Mouse (Mus musculus) induced T-regulatory cell, adult 2 months (primary cell): ENCODE measurements around the gene Myh6.

Experiments used
- DNase-seq: peaks from one replicate; pipeline ENCODE4 v3.0.0-alpha.2; 2012; ENCODE audit warnings: low read depth

Gene Myh6

DNA sequence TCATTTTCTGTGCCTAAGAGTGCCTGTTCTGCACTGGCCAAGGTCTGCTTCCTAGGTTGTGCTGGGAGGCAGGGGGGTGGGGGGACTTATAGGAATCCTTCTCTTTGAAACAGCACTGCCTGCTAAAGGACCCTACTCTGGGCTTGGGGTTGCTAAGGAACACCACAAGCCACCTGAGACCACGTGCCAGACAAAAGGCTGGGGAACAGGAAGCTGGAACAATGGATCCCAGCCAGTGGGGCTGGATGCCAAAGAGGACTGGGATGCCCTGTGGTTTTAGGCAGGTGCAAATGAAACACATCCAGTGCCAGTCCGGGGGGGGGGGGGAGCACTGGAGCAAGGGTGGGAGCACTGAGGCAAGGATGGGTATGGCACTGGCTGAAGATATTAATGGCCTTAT is 36.3 kb downstream of the Myh6 start:
- no peak for DNase-seq

DNA sequence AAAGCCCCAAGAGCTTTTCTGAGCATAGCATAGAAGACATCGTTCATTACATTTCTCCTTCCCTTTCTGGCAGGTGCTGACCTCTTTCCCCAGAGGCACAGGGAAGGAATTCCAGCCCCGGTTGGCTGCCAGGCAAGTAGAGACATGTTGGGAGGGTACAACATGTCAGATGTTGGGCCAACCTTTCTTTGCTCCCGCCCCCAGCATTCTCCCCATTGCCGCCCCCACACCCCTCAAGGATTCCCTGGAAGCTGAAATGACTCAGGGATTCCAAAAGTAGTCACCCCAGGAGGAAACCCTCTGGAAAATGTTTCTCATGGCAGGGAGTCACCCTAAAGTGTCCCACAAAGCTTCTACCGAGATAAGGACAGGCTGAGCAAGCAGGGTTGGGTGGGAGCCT is 36.9 kb downstream of the Myh6 start:
- DNase-seq = no peak

DNA sequence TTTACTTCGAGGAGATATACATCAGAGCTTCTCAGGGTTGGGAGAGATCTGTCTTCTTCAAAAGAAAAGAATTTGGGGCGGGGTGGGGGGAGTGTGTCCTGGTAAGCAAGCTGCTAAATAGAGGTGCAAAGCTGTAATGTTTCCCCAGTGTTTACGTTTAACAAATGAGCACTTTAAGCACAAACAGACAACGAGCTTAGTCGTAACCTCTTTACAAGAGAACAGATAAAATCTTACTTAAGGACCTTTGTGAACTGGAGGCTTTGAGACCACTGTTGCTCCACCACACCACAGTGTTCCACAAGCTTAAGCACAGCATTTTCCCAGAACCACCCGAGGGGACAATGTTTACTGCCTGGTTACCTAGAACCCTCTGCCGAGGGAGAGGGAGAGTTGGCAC is 39.4 kb downstream of the Myh6 start:
- DNase-seq = no peak

DNA sequence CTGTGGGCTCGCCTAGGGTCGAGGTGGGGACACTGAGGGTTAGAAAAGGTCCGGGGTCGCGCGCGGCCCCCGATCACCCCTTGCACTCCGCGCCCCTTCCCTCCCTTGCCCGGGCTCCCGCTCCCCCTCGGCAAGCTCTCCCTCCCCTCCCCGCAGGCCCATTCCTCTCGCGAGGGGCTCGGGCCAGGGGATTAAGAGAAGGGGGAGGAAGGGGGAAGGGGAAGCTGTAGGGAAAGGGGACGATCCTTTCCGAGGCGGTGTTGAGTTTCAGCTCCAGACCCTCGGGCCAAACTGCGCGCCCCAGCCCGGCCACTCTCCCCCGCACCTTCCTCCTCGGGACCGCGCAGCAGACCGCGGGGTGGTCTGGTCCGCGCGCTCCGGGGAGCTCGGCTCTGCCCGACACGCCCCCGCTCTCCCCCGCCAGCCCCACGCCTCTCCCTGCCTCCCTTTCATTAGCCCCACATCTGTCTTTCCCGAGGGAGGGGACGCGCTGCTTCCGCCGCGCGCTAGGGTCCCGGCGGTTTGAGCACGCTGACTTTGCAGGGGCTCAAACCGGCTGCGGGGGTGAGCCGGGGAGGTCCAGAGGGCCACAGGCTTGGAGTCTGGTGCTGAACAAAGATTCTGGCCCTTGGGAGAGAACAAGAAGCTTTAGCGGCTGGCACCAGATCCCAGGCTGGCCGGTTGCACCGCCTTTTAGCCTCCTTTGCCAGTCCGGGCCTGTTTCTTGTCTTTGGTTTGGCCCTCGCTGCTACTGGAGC is 40.1 kb downstream of the Myh6 start:
- no peak for DNase-seq

DNA sequence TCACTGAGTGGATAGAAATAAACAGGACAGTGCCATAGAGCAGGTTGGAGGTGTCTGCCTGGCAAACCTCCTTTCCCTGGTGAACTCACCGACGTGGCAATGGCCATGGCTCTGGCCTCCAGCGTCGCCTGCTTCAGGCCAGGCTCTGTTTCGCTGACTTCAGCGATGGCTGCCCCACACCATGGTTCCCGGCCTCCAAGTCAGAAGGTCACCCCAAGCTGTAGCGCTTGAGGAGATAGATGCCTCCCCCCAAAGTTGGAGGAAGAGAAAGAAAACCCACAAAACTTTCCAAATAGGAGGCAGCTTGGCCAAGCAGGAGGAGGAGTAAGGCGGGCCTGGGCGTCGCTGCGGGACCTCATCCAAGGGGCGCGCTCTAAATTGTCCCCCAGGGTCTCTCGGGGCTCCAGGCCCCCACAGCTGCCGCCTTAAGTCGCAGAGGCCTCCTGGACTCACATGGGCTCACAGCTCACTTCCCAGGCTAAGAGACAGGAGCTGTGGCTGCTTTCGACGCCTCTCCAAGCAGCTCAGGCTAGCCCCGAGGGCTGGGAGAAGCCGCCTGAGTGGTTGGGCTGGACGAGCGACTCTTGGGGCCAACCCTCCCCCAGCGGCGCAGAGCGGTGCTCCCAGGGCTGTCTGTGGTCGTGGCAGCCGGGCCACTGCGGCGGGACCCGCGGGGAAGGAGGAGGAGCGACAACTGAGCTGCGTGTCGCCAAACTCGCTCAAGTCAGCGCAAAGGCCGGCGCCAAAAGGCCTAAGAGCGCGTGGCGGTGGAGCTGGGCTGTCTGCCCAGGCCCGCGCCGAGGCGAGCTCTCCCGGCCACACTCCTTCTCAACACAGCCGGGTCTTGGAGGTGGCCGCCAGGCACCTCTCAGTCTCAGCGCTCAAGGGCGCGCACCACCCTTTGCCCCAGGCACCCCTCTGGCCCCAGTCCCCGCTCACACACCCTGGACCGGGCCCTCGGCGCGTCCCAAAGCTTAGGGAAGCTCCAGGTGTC is 41.1 kb downstream of the Myh6 start, which contains the start of gene Efs:
Efs (minus strand) TSS at position 778 of the 994 bp plus-strand sequence.
- no peak for DNase-seq

DNA sequence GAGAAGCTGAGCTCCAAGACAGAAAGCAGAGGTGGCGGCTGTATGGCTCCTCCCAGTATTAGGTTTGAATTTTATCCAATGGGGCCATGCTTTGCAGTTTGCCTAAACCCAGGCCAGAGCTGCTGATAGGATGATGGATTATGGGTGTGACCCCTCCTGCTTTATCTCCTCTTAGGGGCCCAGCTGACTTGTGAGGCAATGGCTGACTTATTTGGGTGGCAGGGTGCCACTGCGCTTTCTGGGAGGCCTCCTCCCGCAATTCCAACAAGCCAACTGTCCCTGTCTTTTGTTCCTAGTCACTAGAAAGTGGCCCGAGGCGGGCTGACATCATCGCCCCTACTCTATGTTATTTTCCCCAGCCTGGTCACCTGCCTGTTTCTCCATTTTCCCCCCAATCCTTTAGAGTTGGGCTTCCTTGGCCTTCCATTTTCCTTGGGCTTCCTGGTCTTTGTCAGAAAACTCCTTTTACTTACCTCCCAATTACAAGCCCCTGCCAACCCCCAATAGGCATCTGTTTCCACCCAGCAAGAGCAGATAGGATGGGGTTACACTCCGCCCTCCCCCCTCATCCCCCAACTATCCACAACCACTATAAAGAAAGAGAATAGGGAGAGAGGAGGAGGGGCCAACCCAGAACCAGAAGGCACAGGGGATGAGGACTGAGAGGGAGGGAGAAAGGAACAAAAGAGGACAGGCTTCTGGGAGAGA is 41.9 kb downstream of the Myh6 start:
- no peak for DNase-seq

DNA sequence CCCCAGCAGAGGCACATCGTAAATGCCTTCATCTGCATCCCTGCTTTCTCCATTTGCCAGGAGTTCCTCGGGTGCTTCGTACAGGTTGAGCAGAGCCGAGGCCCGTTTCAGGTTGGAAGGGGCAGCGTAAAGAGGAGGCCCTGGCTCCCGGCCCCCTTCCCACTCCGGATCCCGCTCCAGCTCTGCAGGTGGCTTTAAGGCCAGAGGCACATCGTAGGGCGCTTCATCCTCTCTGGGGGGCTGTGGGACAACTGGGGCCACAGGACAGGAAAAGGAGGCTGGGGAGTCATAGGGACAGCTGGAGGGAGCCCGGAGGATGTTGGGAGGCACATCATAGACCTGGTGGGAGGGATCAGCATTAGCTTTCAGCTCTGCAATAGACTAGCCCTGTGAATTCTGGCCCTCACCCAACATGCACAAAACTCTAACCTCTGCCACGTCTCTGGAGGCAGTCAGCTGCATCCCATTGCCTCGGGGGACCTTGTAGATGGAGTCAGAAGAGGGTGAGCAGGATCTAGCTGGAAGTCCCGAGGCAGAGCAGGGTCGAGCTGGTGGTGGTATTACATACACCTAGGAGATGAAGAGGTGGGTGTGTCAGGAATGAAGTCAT is 46.5 kb downstream of the Myh6 start:
- DNase-seq = no peak

DNA sequence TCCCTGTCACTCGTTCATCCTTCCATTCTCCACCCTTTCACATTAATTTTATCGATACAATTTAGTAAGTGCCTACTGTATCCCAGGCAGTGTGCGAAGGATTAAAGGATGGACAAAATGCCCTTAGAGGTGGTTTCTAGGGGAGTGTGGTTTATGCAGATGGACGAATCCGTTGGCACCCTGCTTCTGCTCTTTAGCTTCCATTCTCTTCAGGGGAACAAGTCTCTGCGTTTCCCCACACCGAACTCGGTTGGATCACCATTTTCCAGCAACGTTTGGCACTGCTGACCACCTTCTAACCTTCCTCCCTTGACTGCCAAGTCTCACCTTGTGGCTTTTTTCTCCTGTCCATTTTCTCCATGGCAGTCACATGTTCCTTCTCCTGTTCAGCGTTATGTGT is 53.4 kb downstream of the Myh6 start:
- no peak for DNase-seq

DNA sequence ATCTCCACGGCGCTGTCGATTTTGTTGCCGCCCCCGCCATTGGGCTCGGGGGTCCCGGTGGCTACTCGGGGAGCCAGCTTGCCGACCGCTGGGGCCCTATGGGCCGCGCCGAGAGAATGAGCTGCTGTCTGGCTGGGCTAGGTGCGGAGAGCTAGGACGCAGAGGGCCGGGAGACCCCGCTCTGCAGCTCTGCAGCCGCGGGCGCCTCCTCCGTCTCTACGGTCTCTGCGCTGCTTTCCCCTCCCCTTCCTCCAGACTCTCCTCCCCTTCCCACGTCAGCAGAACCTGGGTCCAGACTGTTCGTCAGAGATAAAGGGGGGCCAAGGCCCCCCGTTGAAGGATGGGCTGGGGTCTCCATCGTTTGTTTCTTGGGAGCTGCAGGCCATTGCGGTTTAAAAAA is 53.8 kb downstream of the Myh6 start, which contains the start of gene Slc22a17:
Slc22a17 (minus strand) TSS at position 247 of the 400 bp plus-strand sequence.
- DNase-seq = peak; percentile 47

DNA sequence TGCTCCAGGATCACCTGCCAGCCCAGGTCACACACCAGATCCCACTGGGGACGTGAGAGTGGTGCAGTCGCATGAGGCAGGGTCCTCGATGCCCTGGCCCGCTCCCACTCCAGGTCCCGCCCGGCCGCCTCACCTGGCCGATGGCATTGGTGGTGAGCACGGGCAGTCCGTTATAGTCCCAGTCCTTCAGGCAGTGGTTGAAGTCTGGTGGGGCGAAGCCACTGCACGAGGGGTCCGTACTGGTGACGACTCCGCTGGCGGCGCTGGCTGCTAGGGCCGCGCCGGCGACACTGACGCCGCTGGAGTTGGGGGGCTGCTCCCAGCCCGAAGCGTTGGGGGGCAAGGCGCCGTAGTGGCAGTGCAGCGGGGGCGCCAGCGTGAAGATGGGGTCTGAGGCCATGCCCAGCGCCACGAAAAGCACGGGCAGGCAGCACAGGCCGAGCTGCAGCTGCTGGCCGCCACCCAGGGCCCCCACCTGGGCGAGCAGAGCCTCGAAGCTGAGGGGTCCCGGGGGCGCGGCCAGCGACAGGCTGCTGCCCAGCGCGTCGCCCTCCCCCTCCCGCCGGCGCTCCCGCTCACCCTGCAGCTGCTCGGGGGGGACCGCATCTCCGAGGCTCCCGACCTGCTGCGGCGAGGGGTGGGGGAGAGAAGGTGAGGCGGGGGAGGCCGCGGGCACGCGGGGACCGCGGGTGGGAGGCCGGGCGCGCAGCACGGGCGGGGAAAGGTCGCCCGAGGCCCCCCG is 54.4 kb downstream of the Myh6 start:
- DNase-seq = no peak

DNA sequence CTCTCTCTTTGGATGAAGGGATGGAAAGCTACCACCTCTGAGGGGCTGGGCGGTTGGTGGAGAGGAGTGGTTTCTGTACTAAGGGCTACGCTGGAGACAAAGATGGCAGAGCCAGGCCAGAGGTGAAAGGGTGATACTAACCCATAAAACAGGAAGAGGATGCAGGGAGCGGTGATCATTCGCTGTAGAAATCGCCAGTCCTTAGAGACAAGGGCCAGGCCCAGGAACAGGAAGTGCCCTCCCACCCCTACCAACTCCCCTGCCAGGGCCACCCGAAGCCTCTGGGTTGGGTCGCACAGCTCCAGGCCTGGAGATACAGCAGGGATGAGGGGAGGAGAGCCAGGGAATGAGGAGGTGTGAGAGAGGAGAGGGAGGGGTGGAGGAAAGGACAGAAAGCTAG is 58.0 kb downstream of the Myh6 start:
- DNase-seq = no peak

DNA sequence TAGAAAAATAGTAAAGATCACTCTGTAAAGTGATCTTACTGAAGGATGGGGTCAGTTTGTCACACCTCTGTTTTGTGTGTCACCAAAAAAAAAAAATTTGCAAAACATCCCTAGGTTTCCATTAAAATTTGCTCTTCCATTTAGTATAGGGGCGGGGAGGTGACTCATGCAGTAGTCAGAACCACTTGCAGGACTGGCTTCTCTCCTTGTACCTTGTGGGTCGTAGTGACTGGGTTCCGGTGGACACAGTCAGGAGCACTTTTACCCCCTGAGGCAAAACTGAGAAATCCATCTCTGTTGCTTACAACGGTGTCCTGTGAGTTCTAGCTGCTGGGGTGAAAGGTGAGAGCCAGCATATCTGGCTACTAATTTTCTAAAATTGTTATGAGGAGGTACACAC is 63.1 kb downstream of the Myh6 start:
- DNase-seq = no peak

DNA sequence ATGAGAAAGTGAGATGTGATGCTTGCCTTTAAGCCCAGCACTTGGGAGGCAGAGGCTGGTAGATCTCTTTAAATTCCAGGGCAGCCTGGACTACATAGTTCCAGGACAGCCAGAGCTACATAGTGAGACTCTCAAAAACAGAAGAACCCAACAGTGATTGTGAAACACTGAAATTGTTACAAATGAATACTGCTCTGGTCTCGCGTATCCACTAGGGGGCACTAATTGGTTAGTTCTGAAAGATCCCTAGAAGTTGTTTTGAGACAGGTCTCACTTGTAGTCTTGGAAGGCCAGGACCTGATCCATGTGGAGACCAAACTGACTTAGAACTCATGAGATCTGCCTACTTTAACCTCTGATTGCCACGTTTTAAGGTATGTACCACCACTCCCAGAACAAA is 66.3 kb downstream of the Myh6 start:
- DNase-seq = peak; percentile 85

DNA sequence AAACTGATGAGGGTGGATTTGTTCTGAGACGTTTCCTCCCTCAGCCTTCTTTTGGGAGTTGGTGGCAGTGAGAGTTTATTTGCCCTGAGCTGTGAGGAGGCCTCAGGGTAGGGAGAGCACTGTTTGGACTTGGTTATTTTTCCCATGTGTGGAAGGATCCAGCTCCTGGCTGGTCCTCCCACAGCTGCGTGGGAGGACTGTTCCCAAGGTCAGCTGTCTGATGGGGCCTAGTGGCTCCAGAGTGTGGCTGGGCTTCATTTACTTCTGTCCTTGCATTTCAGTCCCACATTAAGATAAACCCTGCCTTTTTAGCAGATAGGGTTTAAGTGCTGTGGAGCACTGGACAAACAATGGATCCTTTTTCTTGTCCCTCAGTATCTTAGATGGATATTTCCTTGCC is 69.3 kb downstream of the Myh6 start:
- DNase-seq = no peak

DNA sequence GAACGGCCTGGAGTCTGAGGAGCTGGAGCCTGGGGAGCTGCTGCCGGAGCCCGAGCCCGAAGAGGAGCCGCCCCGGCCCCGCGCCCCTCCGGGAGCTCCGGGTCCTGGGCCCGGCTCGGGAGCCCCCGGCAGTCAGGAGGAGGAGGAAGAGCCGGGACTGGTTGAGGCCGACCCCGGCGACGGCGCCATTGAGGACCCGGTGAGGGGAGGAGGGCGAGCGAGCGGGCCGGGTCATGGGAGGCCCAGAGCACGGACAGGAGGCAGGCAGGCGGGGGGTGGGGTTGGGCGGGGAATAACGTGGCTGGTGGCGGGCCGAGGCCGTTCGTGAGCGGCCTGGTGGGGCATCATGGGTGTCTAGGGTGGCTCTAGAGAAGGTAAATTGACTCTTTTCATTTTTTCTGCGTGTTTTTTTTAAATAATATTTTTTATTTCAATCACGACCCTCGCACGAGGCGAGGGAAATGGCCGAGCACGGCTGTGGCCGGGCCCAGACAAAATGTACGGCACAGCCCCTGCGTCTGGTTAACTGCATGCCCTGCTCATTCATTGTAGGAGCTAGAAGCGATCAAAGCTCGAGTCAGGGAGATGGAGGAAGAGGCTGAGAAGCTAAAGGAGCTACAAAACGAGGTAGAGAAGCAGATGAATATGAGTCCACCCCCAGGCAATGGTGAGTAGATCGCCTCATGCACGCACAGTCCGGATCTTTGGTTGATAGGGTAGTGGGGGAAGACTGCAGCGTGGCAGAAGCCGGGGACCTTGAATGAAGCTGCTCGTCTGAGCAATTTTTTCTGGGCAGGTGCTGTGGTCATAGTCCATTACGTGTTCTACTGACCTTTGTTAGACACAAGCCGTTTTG is 72.2 kb downstream of the Myh6 start:
- DNase-seq = peak; percentile 72

DNA sequence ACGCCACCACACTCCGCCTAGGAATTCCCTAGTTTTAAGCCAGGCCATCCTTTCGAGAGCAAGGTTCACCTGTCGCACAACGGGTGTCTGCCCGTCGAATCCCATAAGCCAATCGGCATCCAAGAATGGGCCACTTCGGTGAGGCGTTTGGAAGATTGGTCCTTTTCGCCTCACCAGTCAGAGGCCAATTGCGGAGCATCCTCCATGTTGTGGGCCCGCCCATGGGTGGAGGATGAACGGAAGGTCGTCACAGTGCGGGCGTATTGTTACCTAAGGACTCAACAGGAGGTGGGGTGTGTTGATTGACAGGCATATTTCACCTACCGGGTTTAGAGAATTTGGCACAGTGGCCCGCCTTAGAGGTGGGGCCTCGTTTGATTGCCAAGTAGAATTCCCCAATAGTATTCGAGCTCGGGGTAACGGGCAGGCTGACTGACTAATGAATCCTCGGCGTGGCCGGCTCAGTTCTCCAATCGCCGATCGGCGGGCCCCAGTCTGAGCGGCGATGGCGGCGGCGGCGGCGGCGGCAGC is 73.0 kb downstream of the Myh6 start:
- DNase-seq = peak; percentile 99

DNA sequence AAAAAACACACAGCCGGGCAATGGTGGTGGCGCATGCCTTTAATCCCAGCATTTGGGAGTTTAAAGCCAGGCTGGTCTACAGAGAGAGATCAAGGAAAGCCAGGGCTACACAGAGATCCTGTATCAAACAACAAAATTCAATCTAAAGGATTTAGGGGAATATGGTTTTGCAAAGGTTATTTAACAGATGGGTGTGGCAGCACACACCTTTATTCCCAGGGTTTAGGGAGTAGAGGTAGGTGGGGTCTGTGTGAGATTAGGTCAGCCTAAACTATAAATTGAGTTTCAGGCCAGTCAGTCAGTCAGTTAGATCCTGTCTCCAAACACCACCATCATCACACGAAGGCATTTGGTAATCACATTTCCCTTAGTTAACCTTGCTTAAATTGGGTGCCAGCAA is 74.5 kb downstream of the Myh6 start, which contains the start of gene Pabpn1:
Pabpn1 (plus strand) TSS at position 301 of the 400 bp plus-strand sequence.
- DNase-seq = no peak
